Comparison of ENCODE assay signal across 20 mouse cellular contexts in genomic region chr1:191506791-191507190, GRCm38 (mm10).
DNase-seq lines count a peak whose midpoint lies in the region; ATAC-seq lines count a peak whose summit lies in the region.
"Had no signal": no experiment of that assay in that cellular context is flagged by ENCODE, and none has a peak within 500 bp of the region (broad histone marks: within the 10 kb centered on the region; RNA-seq: fewer than 3 reads in every experiment).

No protein-coding gene starts in this region.

- no peak overlapping the region for H3K9ac ChIP-seq in kidney, embryonic 16.5 days (replicated peaks; ENCODE audit: low read length)
- H3K9ac ChIP-seq: forebrain, embryonic 12.5 days; limb, embryonic 12.5 days; liver, embryonic 14.5 days; stomach, embryonic 15.5 days had no signal

- H3K27ac ChIP-seq in kidney, embryonic 16.5 days (ENCODE audit: low read length) = no peak overlapping the region
- H3K27ac ChIP-seq in brown adipose tissue, adult 24 weeks (replicated peaks; ENCODE audit: low read depth, low read length) = peak overlapping the region; percentile 15
- H3K27ac ChIP-seq: forebrain, embryonic 12.5 days; hindbrain, embryonic 10.5 days; layer of hippocampus, adult 2 months; limb, embryonic 12.5 days; liver, embryonic 14.5 days; stomach, embryonic 15.5 days had no signal

- no peaks in the 10 kb centered on the region for H3K9me3 ChIP-seq in kidney, embryonic 16.5 days (ENCODE audit: low read length)
- H3K9me3 ChIP-seq: forebrain, embryonic 12.5 days; hindbrain, embryonic 10.5 days; limb, embryonic 12.5 days; stomach, embryonic 15.5 days had no signal

- H3K36me3 ChIP-seq in kidney, embryonic 16.5 days (ENCODE audit: insufficient read depth, low read length) = no peaks in the 10 kb centered on the region
- H3K36me3 ChIP-seq: forebrain, embryonic 12.5 days; hindbrain, embryonic 10.5 days; limb, embryonic 12.5 days; stomach, embryonic 15.5 days had no signal

- peak; percentile 93 for DNase-seq in heart, adult 11 months
- no peak for DNase-seq in heart, postnatal 36 days
- peak; percentile 32 for DNase-seq in kidney, adult 11 months
- peak; percentile 68 for DNase-seq in kidney, postnatal 14 days
- DNase-seq in gastrocnemius, postnatal 25 days = no peak
- no peak for DNase-seq in ovary, postnatal 14 days (ENCODE audit: low spot score)
- DNase-seq: adrenal gland, adult 2 months; cerebellum, adult 11-12 months; cerebellum, postnatal 25 days; gastrocnemius, postnatal 36 days; lung, postnatal 14 days; thymus, postnatal 14 days had no signal

- H3K4me2 ChIP-seq in kidney, embryonic 16.5 days (replicated peaks; ENCODE audit: low read depth, low read length) = no peak overlapping the region
- H3K4me2 ChIP-seq: forebrain, embryonic 12.5 days; limb, embryonic 12.5 days; stomach, embryonic 15.5 days had no signal

- intact Hi-C loops in heart, postnatal 36 days (cut with DNase I) = no loop called here

- H3K4me1 ChIP-seq in kidney, embryonic 16.5 days (ENCODE audit: insufficient read depth, low read length) = 0 out of 2 replicates have a peak, but pooled peaks cover 8% of the 10 kb centered on the region
- H3K4me1 ChIP-seq in brown adipose tissue, adult 24 weeks (ENCODE audit: control insufficient read depth, insufficient read depth, insufficient read length, low read length) = peaks cover 4% of the 10 kb centered on the region
- H3K4me1 ChIP-seq: forebrain, embryonic 12.5 days; hindbrain, embryonic 10.5 days; limb, embryonic 12.5 days had no signal

- H3K4me3 ChIP-seq in kidney, embryonic 16.5 days (ENCODE audit: low read length) = no peak overlapping the region
- H3K4me3 ChIP-seq in brown adipose tissue, adult 24 weeks (ENCODE audit: insufficient read depth, low read depth, low read length) = no peak overlapping the region
- H3K4me3 ChIP-seq: forebrain, embryonic 12.5 days; hindbrain, embryonic 10.5 days; layer of hippocampus, adult 2 months; limb, embryonic 12.5 days; stomach, embryonic 15.5 days had no signal

- no peak for ATAC-seq in kidney, embryonic 16.5 days (ENCODE audit: low FRiP score, low TSS enrichment)

- 24% methylated on average over 1 of the region's 1 CpGs for WGBS in kidney, embryonic 16.5 days

- no peaks in the 10 kb centered on the region for H3K27me3 ChIP-seq in kidney, embryonic 16.5 days (ENCODE audit: insufficient read depth, low read length)
- H3K27me3 ChIP-seq: forebrain, embryonic 12.5 days; limb, embryonic 12.5 days; stomach, embryonic 15.5 days had no signal

Comparison
In these comparisons a context has a peak if more than half of its experiments do, and no peak if none do; other contexts are left out.
1. DNase-seq: peak in heart, adult 11 months (single experiment), kidney, adult 11 months (single experiment) and kidney, postnatal 14 days (single experiment); none in heart, postnatal 36 days (0 of 2), gastrocnemius, postnatal 25 days (single experiment) and ovary, postnatal 14 days (single experiment).